Mouse (Mus musculus) adrenal gland, postnatal 14 days (tissue): Measurements from ENCODE around the gene Cypt2. TPM values are rescaled to one million over a fixed set of nuclear protein-coding genes. Genes with fewer than 3 reads are reported as not detected.
"Not testable (repeated sequence)": the region's sequence is repeated elsewhere in the genome, so short reads cannot be mapped to it uniquely, and the experiment has no call there.

Source experiments
- DNase-seq: peaks from one replicate; pipeline ENCODE4 v3.0.0; 2021; ENCODE audit warnings: mixed read lengths
- long read RNA-seq, 2 experiments: library from polyadenylated mRNA; stranded (forward); transcript quantifications; one replicate each; pipeline ENCODE4 v2.0.0; 2021
- total RNA-seq: library from RNA; stranded (reverse); gene quantifications from 2 replicates; pipeline ENCODE4 v1.2.3, GENCODE M21; 2021

The Cypt2 gene
- total RNA-seq, result not detected in 2 replicates
- long read RNA-seq, experiment 1, result 0 reads
- long read RNA-seq, experiment 2, result 0 reads

DNA sequence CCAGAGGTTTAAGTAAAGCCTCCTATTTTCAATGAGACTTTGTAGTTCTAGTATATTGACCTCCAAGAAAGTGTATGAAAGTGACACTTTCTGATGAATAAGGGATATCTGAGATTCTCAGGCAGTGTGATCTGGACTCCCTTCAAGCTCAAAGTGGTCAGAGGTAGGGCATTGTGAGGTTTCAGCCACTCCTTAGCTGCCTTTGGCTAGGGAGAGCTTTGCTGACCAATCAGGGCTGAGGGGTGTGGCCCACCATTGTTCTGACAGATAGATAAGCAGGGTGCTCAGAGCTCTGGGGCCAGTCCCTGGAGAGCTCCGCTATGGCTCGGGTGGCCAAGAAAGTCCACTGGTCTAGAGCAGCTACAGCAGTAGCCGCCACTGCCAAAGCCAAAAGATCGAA lies at the start of gene Cypt2:
TSS of gene Cypt2 (plus strand) at position 301 of the 400 bp plus-strand sequence.
- not testable (repeated sequence) for DNase-seq

- DNase-seq, result no peak
Observed at GRCm38 (mm10) chrX:105546234-105546633, 46.7 kb downstream of the Cypt2 start.
